Mouse (Mus musculus) cerebellum, adult 2 months (tissue): ENCODE measurements at regions not wholly inside any gene's neighbourhood (a gene's known extent, or its start where the extent isn't known, plus 50 kb on each side); places are given as distances from the start of the nearest gene placed in this dataset.

Source experiments
- CTCF ChIP-seq: fragments of 200-500 bp; IDR thresholded peaks from 2 replicates; pipeline ENCODE4 v1.5.1; 2011; ENCODE audit warnings: low read depth, mild to moderate bottlenecking, control low read depth, low read length, moderate library complexity, borderline replicate concordance; ENCODE audit not compliant: insufficient read depth
- POLR2A ChIP-seq: fragments of 200-500 bp; IDR thresholded peaks from 2 replicates; pipeline ENCODE4 v1.6.1; 2011; ENCODE audit warnings: low read length, control low read depth, borderline replicate concordance; ENCODE audit not compliant: insufficient read depth

GRCm38 (mm10) chr7:95858247-95858646 is 312.8 kb upstream of the Tenm4 start:
- TF ChIP-seq CTCF (no peak), POLR2A (no peak)
